Mouse (Mus musculus) gonadal fat pad, adult 2 months (tissue): Measurements from ENCODE around the gene Notch3. TPM values are rescaled to one million over a fixed set of nuclear protein-coding genes. Genes with fewer than 3 reads are reported as not detected.
"Not testable (repeated sequence)": the region's sequence is repeated elsewhere in the genome, so short reads cannot be mapped to it uniquely, and the experiment has no call there.

Experiments used
- DNase-seq: peaks from one replicate; pipeline ENCODE4 v3.0.0-alpha.2; 2012; ENCODE audit warnings: low read depth
- polyA plus RNA-seq: library from polyadenylated mRNA; depleted of rRNA; stranded (reverse); fragments of >200 nt; gene quantifications from 2 replicates; pipeline ENCODE4 v1.2.3, GENCODE M21; 2012

Gene Notch3
- polyA plus RNA-seq, 1 experiment, result 41.7 TPM

DNA sequence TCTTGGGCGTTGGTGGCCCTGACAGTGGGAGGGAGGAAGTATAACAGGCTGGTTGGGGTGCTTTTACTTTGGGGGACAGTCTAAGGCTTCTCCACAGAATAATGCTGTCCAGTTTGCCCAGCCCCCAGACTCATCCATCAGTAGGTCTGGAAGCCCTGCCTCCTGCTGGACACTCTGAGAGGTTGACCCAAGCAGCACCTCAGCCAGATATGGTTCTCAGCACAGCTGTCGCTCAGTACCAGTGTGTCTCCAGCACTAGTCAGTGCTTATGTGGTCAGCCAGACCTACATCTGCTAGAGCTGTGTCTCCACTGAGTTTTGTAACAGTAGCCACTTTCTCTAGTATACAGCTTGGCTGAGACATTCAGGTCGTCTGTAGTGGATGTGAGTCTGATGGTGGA, 48.2 kb downstream of the Notch3 start:
- no peak for DNase-seq

DNA sequence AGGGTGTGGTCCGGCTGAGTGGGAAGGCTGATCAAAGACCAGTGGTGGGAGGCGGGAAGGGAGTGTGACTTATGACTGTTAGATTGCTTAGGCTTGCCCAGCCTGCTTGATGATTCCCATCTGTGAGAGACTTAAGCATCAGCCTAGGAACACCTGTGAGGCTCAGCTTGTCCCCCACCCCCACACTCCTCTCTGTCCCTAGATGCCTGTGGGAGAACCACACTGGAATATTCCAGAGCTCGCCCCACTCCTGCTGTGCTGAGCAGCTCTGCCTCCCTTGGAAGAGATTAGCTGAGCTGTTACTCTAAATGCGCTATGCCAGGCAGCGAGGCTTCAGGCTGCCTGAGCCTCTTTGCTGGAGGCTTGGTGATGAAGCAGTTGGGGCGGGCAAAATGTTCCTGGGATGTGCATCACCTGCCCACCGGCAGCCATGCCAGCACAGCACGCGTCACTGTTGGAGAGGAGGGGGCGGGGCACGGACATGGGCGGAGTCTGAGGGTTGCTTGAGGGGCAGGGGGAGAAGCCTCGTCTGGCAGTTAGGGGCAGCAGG, 48.7 kb downstream of the Notch3 start:
- DNase-seq, result not testable (repeated sequence)

DNA sequence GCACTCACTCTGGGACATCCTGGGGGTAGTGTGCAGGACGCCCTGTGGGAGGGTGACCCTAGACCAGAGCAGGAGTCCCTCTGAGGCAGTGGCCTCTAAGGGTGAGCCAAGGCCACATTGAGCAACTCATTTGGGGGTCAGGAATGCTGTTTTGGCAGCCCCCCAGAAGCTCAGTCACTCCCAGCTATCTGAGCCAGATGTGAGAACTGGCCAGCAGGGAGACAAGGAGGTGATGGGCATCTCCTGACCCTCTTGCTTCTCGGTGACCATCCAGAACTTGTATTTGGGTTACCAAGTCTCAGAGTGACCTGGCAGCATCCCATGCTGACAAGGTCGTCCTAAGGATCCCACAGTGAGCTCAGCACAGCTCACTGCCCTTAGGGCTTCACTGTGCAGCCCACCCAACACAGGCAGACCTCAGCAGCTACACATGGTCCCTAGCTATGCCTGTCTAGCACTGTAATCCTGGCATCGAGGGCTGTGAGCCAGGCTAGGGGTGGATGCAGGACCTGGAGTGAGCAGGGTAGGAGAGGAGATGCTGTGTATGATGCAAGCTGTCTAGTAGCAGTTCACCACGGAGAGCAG, 49.3 kb downstream of the Notch3 start:
- DNase-seq, result no peak

DNA sequence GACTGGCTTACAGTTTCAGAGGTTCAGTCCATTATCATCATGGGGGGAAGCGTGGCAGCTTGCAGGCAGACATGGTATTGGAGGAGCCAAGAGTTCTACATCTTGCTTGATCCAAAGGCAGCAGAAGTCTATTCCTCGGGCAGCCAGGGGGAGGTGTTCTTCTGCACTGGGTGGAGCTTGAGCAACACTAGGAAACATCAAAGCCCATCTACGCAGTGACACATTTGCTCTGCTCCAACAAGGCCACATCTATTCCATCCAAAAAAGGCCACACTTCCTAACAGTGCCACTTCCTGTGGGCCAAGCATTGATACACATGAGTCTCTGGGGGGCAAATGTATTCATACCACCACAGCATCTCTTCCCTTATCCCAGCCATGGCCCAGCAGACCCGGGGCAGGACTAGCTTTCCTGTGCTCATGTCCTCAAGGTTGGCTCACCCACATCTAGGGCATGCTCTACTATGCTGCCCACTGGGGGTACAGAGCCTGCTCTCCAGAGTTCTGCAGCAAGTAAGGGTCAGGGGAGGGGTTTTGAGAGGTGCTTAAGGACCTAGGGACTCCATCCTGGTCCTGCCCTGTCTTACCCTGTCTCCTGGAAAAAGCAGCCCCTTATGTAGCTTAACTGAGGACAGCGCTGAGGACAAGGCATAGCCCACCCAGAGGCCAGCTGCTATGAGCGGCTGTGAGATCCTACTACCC, 49.9 kb downstream of the Notch3 start:
- DNase-seq, result no peak

DNA sequence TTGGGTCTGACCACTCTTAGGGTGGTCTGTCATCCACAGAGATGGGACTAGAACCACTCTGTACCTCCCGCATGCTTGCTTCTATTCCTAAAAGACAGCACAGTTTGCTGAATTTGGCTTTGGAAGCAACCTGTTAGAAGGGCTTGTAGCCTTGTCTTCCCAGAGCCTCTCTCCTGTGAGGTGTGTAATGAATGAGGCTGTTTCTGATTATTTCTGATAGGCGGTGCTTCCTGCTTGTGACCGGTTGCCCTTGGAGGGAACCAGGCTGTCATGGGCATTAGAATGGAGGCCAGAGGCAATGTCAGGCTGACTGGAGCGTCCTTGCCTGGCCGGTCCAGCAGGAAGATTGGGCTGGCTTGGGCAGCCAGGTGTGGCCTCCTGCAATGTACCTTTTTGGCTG, 52.2 kb downstream of the Notch3 start:
- DNase-seq, result not testable (repeated sequence)

DNA sequence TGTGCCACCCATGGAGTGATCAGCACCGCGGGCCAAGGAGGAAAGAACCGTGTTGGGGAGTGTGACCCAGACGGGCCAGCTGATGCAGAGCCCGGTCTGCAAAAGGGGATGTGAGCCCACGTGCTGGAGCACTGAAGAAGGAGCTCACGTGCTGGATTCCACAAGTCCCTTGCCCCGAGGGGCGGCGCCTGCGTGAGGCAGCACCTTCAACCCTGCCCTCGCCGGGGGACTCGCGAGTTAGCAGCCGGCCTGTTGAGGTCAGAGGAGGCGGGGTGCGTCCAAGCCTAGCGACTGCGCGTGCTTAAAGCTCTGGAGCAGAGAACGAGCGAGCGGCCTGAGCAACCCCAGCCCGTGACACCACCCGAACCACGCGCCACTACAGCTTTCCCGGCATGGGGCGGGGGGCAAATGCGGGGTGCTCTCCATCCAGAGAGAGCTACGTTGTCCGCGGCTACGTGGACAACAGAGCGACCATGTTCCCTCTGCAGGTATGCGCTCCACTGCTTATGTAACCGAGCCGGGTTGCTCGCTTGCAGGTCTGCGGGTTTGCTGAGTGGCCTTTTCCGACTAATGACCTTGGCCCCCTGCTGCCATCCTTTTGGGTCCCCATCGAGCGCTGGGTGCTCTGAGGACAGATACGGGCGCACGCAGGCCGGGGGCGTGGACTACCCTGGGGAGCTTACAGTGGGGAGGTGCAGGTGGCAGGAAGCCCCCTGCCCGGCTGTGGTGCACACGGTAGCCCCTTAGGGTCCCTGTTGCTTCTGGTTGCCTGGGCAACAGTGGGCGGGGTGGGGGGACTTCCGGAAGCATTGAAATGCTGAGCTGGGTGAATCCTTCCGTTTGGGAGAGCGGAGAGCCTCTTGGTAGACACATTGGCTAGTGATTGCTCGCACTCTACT, 52.9 kb downstream of the Notch3 start:
- no peak for DNase-seq

DNA sequence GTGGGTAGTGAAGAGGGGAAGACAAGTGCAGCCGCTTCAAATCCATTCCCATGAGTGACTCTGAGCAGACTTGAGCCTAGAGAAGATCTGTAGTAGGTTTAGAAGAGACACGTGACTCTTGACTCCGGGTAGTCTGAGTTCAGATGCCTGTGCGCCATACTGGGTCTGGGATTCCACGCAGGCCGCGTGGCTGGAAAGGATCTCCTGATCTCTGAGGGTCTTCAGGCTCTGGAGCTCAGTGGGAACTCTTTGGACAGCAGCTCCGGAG, 53.5 kb downstream of the Notch3 start:
- no peak for DNase-seq

DNA sequence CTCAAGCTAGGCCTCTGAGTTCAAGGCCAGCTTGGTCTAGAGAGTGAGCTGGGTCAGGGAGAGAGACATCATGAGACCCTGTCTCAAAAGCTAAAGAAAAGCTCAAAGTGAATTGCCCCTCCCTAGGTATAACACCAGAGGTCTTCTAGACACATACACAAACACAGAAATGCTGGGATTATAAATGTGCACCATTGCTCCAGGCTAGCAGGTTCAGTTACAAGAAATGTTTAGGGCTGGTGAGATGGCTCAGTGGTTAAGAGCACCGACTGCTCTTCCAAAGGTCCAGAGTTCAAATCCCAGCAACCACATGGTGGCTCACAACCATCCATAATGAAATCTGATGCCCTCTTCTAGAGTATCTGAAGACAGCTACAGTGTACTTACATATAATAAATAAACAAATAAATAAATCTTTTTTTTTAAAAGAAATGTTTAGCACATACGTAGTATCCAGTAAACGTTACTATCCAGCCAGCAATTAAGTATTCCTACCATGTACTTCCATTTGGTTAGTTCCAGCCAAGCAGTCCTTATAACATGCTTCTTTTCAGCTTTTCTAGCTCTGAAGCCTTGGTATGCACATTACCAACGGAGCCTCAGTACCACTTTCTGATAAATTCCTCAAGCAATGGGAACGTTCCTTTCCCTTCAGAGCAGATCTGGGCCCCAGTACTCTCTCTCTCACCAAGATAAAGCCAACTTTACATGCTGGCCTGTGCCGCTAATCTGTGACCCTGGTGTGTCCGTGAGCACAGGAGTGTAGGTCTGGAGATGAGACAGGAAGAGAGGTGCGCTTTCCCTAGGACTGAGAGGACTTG, 54.0 kb downstream of the Notch3 start:
- no peak for DNase-seq

DNA sequence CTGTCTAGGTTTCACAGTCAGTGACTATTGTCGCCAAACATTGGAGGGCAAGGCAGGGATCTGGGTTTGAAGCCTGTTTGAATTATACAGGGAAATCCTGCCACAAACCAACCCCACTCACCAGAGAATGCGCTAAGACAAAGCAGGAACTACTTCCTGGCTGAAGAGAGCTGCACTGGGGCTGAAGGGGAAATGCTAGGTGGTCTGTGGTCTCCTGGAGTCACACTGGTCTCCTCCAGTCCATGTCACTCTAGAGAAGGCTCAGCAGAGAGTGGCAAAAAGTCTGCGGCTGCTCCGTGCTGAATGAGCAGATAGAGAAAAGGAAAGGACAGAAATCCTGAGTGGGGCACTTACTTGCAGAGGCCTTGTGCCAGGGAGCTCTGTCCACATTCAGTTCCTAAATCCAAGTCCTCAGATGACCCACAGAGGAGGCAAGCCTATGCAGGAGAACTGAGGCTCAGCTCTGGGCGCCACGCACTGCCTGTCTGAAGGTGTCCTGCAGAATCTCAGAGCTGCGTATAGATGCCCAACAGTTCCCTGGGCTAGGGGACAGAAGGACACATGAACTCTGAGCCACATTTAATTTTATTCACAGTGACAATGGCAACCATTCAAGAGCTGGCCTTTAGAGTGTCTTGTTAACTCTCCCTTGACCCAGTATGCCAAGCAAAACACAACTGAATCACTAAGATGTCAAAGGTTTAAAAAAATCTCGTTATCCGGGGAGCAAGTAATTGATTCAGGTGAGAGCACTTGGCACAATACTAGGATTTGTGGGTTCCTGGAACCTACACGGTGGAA, 55.5 kb downstream of the Notch3 start:
- no peak for DNase-seq

DNA sequence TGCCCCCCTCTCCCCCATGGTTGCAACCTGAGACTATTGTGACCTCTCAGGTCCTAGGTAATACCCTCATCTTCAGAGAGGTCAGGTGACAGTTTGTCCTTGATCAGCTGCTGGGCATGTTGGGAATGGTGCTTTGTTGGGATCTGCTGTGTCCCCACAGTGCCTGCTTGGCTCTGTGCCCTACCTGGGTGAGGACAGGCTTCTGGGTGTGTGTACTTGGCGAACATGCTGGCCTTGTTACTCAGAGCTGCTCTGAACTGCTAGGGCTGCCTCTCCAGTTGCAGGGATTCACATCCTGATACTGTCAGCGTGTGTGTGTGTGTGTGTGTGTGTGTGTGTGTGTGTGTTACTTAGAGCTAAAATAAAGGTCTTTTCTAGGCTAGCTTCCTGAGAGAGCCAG, 56.2 kb downstream of the Notch3 start:
- DNase-seq, result no peak

DNA sequence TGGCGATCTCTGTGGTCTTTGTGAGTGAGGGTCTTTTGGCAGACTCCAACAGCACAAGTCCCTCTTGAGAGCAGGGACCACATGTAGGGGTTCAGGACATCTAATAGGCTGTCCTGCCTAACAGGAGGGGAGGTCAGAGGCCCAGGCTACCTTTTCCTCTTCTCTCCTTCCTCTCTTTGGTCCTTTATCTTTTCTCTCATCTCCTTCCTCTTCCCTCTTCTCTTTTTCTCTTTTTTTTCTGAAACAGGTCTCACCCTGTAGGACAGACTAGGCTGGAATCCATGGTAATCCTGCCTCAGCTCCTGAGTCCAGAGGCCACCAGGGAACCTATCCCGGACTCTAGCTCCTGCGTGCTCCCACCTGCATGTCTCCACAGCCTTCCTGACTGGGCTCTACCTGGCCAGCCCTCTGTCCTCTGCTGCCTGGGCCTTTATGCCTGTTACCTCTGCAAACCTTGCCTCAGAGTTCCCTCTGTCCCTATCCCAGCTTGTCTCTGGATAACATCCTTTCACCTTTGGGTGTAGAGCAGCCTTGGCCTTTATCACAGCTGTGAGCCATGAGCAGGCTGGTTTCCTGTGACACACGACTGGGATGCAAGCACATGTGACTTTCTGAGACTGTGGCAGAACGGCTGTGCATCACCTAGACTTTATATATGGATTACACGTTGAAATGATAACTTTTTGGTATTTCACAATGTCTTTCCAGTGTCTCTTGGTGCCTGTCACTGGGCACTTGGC, 57.3 kb downstream of the Notch3 start:
- DNase-seq, result no peak

DNA sequence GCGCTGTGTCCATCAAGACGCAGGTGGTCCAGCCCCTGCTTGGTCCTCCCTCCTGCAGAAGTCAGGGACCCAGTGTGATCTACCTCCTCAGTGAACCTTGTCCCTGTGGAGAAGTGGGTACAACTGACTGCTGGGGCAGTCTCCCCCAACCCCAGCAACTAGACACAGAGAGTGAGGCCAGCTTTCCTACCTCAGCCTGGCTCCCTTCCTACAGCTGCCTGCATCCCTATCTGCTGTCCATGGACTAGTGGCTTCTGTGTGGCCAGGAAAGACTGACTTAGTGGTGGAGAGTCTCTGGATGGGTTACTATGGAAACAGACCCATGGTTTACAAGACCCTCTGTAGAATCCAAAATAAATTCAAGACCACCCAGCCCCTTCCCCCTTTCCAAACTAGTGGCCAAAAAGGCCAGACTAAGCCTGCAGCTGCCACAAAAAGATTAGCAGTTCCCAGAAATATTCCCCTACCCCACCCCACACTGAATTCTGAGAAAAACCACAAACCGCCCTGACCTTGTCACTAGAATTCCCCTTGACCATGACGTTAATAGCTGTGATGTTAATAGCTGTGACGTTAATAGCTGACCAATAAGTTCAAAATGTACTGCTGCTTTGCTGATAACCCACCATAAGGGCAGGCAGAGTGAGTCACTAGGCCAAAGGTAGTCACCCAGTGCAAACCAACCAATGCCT, 58.2 kb downstream of the Notch3 start:
- not testable (repeated sequence) for DNase-seq

DNA sequence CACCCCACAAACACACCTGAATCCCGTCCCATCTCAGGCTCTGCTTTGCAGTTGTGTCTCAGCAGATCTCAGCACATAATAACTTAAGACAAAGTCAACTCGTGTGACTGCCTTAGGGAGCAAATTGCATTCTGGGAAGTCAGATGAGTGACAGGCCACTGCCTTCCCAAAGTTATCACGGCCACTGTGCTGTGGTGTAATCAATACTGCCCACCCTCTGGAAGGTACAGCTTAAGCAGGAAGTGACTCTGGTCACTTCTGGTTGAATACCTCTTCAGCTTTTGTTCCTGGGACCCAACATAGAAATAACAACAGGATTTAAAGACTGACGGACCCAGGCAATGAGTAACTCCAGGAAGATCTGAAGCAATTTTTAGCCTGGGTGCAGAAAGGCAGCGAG, 58.8 kb downstream of the Notch3 start:
- no peak for DNase-seq

DNA sequence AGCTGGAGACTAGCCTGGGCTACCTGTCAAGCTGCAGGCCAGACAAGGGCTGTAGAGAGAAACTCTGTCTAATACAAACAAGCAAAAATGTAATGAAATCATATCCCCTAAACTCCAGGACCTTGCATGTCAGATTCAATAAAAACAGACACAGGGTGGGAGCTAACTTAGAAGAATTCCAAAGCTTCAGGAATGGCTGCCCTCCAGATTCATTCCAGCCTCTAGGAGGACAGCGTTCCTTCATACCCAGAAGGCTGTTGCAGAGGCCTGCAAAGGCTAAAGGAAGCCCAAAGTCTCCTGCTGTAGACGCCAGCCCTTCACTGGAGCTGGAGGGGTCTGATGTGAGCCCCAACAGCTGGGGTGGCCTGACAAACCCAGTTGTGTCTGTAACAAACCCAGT, 60.3 kb downstream of the Notch3 start:
- no peak for DNase-seq

DNA sequence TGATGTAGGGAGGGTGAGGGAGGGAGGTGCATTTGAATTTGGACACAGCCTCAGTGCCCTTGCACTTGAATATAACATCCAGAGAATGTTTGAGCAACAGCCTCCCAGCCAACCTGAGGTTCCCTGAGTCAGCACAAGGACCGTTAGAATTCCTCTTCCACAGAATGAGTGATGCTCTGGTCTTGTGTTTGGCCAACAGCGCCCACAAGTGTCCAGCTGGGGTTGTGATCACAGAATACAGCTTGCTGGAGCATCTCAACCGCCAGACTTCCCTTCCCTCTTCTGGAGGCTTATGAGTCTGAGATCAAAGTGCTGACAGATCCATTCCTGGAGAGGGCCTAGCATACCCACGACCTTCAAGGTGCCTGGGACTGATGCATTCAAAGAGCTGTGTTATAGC, 63.6 kb downstream of the Notch3 start:
- DNase-seq, result no peak

DNA sequence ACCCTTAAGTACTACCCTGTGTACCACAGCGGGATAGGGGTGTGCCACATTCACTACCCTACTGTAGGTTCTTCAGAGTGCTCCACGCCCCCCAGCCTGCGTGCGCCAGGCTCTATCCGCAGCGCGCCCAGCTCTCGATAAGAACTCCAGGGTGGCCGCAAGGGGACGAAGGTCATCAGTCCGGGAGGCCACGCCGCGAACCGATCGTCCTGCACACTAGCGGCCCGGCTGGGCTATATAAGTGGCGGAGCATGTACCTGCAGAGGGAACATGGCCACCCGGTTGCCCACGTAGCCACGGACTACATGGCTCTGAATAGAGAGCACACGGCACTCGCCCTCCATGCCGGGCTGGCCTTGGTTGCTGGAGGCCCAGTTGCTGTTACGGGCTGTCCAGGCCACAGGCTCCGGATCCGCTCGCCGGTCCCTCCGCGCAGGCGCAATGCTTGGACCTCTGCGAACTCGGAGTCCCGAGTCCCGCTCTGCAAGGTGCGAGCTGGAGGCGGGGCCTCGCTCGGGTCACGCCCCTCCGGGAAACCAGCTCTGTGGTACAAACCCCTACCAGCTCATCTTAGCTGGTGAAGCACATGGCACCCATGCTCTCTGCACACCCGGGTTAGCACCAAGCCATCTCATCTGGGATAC, 66.6 kb downstream of the Notch3 start:
- DNase-seq, result no peak

DNA sequence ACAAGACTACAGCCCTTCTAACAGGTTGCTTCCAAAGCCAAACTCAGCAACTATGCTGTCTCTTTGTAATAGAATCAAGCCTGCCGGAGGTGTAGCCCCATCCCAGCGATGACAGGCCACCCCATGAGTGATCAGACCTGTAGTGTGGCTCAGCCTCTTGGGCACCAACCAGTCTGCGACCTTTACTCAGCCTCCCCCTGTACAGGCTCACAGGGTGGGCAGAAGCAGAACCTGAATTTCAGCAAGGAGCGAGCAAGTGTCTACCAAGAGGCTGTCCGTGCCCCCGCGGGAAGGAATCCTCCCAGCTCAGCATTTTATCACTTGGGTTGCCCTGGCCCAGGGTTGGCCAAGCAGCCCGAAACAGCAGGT, 67.1 kb downstream of the Notch3 start:
- no peak for DNase-seq

DNA sequence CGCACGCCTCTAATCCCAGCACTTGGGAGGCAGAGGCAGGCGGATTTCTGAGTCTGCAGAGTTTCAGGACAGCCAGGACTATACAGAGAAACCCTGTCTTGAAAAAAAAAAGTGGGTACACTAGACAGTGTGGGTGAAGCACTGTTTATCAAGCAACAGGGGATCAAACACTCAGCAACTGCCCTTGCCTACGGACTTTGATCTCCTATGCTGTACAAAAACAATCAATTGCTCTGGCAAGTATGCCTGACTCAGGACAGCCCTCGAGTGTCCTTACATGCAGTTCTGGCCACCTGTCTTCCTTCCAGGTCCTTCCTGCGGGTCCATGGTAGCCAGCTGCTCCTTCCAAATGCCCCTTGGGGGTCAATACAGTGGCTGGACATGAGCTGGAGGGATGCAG, 67.7 kb downstream of the Notch3 start:
- not testable (repeated sequence) for DNase-seq

DNA sequence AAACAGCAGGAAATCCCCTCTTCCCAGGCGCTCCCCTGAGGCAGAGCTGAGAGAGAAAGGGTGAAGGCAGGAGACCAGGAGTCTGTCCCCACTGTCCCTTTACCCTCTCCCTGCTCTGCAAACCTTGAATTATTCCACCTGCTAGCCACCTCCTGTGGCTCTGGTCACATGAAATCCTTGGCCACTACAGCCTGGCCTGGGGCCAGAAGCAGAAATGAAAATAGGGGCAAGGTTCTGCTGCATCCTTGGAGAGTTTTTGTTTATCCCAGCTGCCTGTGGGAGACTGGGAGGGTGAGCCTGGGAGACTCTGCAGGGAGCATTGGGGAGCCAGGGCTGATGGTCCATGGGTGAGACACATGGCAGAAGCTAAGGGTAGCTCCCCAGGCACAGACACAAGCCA, 69.0 kb downstream of the Notch3 start:
- DNase-seq, result no peak
